Mouse (Mus musculus): ENCODE data around the gene Cuta. TPM values are rescaled to one million over a fixed set of nuclear protein-coding genes. Genes with fewer than 3 reads are reported as not detected.

Gene Cuta
- polyA plus RNA-seq, 1 experiment = 166 TPM

GRCm38 (mm10) chr17:26975415-26975814, 36.0 kb upstream of the Cuta start:
- TF ChIP-seq FOSL1 (IDR thresholded peaks at IDR 0.05; ENCODE audit: insufficient read depth, low read length, poor library complexity, severe bottlenecking) = no peak
- no peak for TF ChIP-seq USF1 (IDR thresholded peaks at IDR 0.05; ENCODE audit: low read depth)
- TF ChIP-seq CTCF (IDR thresholded peaks at IDR 0.05; ENCODE audit: control insufficient read depth, insufficient read depth, insufficient read length) = no peak
- no peak for TF ChIP-seq CEBPB (IDR thresholded peaks at IDR 0.05; ENCODE audit: low read depth)
- no peak for TF ChIP-seq MYOD1 (IDR thresholded peaks at IDR 0.05; ENCODE audit: control insufficient read depth, insufficient read length, low read depth)
- TF ChIP-seq MYOG (IDR thresholded peaks at IDR 0.05; ENCODE audit: control insufficient read depth, extremely low read depth, insufficient read length) = no peak
- no peak for TF ChIP-seq MAX (IDR thresholded peaks at IDR 0.05)
- no peak overlapping the region for H3K4me3 ChIP-seq (ENCODE audit: insufficient read depth, poor library complexity, severe bottlenecking)
- H3K79me2 ChIP-seq (ENCODE audit: control insufficient read depth, insufficient read depth) = peaks cover 37% of the 10 kb centered on the region
- no peak overlapping the region for H3ac ChIP-seq (ENCODE audit: control insufficient read depth, insufficient read length, low read depth)
- peaks cover 36% of the 10 kb centered on the region for H3K36me3 ChIP-seq (ENCODE audit: control insufficient read depth, insufficient read depth)
- no peaks in the 10 kb centered on the region for H3K27me3 ChIP-seq (ENCODE audit: control insufficient read depth, insufficient read depth, insufficient read length)
- peaks cover 28% of the 10 kb centered on the region for H3K79me3 ChIP-seq (ENCODE audit: low read depth)

GRCm38 (mm10) chr17:26974547-26974946, 35.2 kb upstream of the Cuta start:
- Histone ChIP-seq H3K79me3 (ENCODE audit: low read depth) (peaks cover 28% of the 10 kb centered on the region), H3K27me3 (ENCODE audit: control insufficient read depth, insufficient read depth, insufficient read length) (no peaks in the 10 kb centered on the region), H3K79me2 (ENCODE audit: control insufficient read depth, insufficient read depth) (peaks cover 37% of the 10 kb centered on the region), H3K36me3 (ENCODE audit: control insufficient read depth, insufficient read depth) (peaks cover 36% of the 10 kb centered on the region), H3K4me3 (ENCODE audit: insufficient read depth, poor library complexity, severe bottlenecking) (no peak overlapping the region), H3ac (ENCODE audit: control insufficient read depth, insufficient read length, low read depth) (no peak overlapping the region)
- no peak for TF ChIP-seq CEBPB (IDR thresholded peaks at IDR 0.05; ENCODE audit: low read depth)
- no peak for TF ChIP-seq MAX (IDR thresholded peaks at IDR 0.05)
- no peak for TF ChIP-seq MYOD1 (IDR thresholded peaks at IDR 0.05; ENCODE audit: control insufficient read depth, insufficient read length, low read depth)
- TF ChIP-seq USF1 (IDR thresholded peaks at IDR 0.05; ENCODE audit: low read depth) = no peak
- no peak for TF ChIP-seq CTCF (IDR thresholded peaks at IDR 0.05; ENCODE audit: control insufficient read depth, insufficient read depth, insufficient read length)
- TF ChIP-seq FOSL1 (IDR thresholded peaks at IDR 0.05; ENCODE audit: insufficient read depth, low read length, poor library complexity, severe bottlenecking) = no peak
- no peak for TF ChIP-seq MYOG (IDR thresholded peaks at IDR 0.05; ENCODE audit: control insufficient read depth, extremely low read depth, insufficient read length)

- TF ChIP-seq CEBPB (IDR thresholded peaks at IDR 0.05; ENCODE audit: low read depth) = no peak
- TF ChIP-seq MYOG (IDR thresholded peaks at IDR 0.05; ENCODE audit: control insufficient read depth, extremely low read depth, insufficient read length) = no peak
- TF ChIP-seq CTCF (IDR thresholded peaks at IDR 0.05; ENCODE audit: control insufficient read depth, insufficient read depth, insufficient read length) = no peak
- TF ChIP-seq USF1 (IDR thresholded peaks at IDR 0.05; ENCODE audit: low read depth) = no peak
- no peak for TF ChIP-seq MYOD1 (IDR thresholded peaks at IDR 0.05; ENCODE audit: control insufficient read depth, insufficient read length, low read depth)
- TF ChIP-seq FOSL1 (IDR thresholded peaks at IDR 0.05; ENCODE audit: insufficient read depth, low read length, poor library complexity, severe bottlenecking) = no peak
- TF ChIP-seq MAX (IDR thresholded peaks at IDR 0.05) = no peak
- peak within 1 kb of the TSS; percentile 74 for H3K4me3 ChIP-seq (ENCODE audit: insufficient read depth, poor library complexity, severe bottlenecking)
- H3K27me3 ChIP-seq (ENCODE audit: control insufficient read depth, insufficient read depth, insufficient read length) = no peaks in the 10 kb centered on the region
- H3K79me3 ChIP-seq (ENCODE audit: low read depth) = peaks cover 28% of the 10 kb centered on the region
- H3K36me3 ChIP-seq (ENCODE audit: control insufficient read depth, insufficient read depth) = peaks cover 25% of the 10 kb centered on the region
- peaks cover 37% of the 10 kb centered on the region for H3K79me2 ChIP-seq (ENCODE audit: control insufficient read depth, insufficient read depth)
- peak within 1 kb of the TSS; percentile 91 for H3ac ChIP-seq (ENCODE audit: control insufficient read depth, insufficient read length, low read depth)
These were observed 33.6 kb upstream of the Cuta start, which contains the start of gene Zbtb9 for GRCm38 (mm10) chr17:26972703-26973574. Gene Zbtb9, plus strand, starts transcription at chr17:26973167.

- no peaks in the 10 kb centered on the region for H3K27me3 ChIP-seq (ENCODE audit: control insufficient read depth, insufficient read depth, insufficient read length)
- peaks cover 20% of the 10 kb centered on the region for H3K36me3 ChIP-seq (ENCODE audit: control insufficient read depth, insufficient read depth)
- no peak for TF ChIP-seq CEBPB (IDR thresholded peaks at IDR 0.05; ENCODE audit: low read depth)
- no peak for TF ChIP-seq MYOD1 (IDR thresholded peaks at IDR 0.05; ENCODE audit: control insufficient read depth, insufficient read length, low read depth)
- TF ChIP-seq CTCF (IDR thresholded peaks at IDR 0.05; ENCODE audit: control insufficient read depth, insufficient read depth, insufficient read length) = no peak
- no peak for TF ChIP-seq USF1 (IDR thresholded peaks at IDR 0.05; ENCODE audit: low read depth)
- no peak for TF ChIP-seq FOSL1 (IDR thresholded peaks at IDR 0.05; ENCODE audit: insufficient read depth, low read length, poor library complexity, severe bottlenecking)
- no peak for TF ChIP-seq MYOG (IDR thresholded peaks at IDR 0.05; ENCODE audit: control insufficient read depth, extremely low read depth, insufficient read length)
- TF ChIP-seq MAX (IDR thresholded peaks at IDR 0.05) = no peak
- H3K4me3 ChIP-seq (ENCODE audit: insufficient read depth, poor library complexity, severe bottlenecking) = peak overlapping the region; percentile 74
- peaks cover 28% of the 10 kb centered on the region for H3K79me3 ChIP-seq (ENCODE audit: low read depth)
- H3K79me2 ChIP-seq (ENCODE audit: control insufficient read depth, insufficient read depth) = peaks cover 37% of the 10 kb centered on the region
- peak overlapping the region; percentile 76 for H3ac ChIP-seq (ENCODE audit: control insufficient read depth, insufficient read length, low read depth)
These were observed 32.7 kb upstream of the Cuta start for GRCm38 (mm10) chr17:26972107-26972506.

- Histone ChIP-seq H3K79me3 (ENCODE audit: low read depth) (peaks cover 26% of the 10 kb centered on the region), H3K36me3 (ENCODE audit: control insufficient read depth, insufficient read depth) (peaks cover 13% of the 10 kb centered on the region), H3K27me3 (ENCODE audit: control insufficient read depth, insufficient read depth, insufficient read length) (no peaks in the 10 kb centered on the region), H3ac (ENCODE audit: control insufficient read depth, insufficient read length, low read depth) (no peak overlapping the region), H3K4me3 (ENCODE audit: insufficient read depth, poor library complexity, severe bottlenecking) (no peak overlapping the region), H3K79me2 (ENCODE audit: control insufficient read depth, insufficient read depth) (peaks cover 32% of the 10 kb centered on the region)
- no peak for TF ChIP-seq USF1 (IDR thresholded peaks at IDR 0.05; ENCODE audit: low read depth)
These were observed 32.0 kb upstream of the Cuta start for GRCm38 (mm10) chr17:26971247-26971905.
